Mouse (Mus musculus) gastrocnemius, adult 2 months (tissue): ENCODE measurements around the gene Adcy9. TPM values are rescaled to one million over a fixed set of nuclear protein-coding genes. Genes with fewer than 3 reads are reported as not detected.
"Not testable (repeated sequence)": the region's sequence is repeated elsewhere in the genome, so short reads cannot be mapped to it uniquely, and the experiment has no call there.

Experiments
- DNase-seq: peaks from one replicate; pipeline ENCODE4 v3.0.0; 2022
- H3K27ac ChIP-seq: fragments of 200-600 bp; 2 replicates; pipeline ENCODE4 v1.8.1; 2022; ENCODE audit warnings: mild to moderate bottlenecking
- H3K4me3 ChIP-seq: fragments of 200-600 bp; 2 replicates; pipeline ENCODE4 v1.8.1; 2022; ENCODE audit warnings: mild to moderate bottlenecking, moderate library complexity
- CTCF ChIP-seq: fragments of 200-600 bp; IDR thresholded peaks from 2 replicates; pipeline ENCODE4 v1.8.1; 2022; ENCODE audit warnings: antibody characterized with exemption, mild to moderate bottlenecking, moderate library complexity
- intact Hi-C: fragments of 180-260 bp; cut with DNase I; formaldehyde crosslinking; loops from one replicate; pipeline ENCODE4 v1.15.1; 2025
- total RNA-seq, 2 experiments: library from RNA; stranded (reverse); gene quantifications; 2 replicates each; pipeline ENCODE4 v1.2.3; 2021

The Adcy9 gene
- total RNA-seq, 2 experiments from 2014 or later = 33.2 to 52.2 TPM

DNA sequence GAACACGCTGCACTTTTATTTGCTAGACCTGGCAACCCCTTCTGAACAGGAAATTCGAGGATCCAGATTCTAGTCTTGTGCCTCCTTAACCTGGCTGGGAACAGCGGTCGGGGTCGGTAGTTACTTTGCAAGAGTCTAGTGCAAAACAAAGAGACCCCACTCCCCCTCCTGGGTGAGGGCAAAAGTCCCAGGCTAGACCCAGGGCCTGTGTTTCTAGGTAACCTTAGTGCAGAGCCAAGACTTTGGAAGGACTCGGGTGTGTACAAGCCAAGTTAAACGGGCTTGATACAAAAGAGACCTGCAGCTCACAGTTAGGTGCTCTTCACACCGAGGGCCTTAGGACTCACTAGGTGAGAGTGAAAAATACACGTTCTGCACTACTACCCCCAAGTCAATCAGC lies 152.8 kb downstream of the Adcy9 start:
- no peak for TF ChIP-seq CTCF
- Histone ChIP-seq H3K4me3 (peak overlapping the region; percentile 77), H3K27ac (peak overlapping the region; percentile 65)
- intact Hi-C loops = loop anchor here (5.0 kb wide), 1 partner anchor 50 kb away; no protein-coding TSS in a partner anchor
- DNase-seq = no peak

DNA sequence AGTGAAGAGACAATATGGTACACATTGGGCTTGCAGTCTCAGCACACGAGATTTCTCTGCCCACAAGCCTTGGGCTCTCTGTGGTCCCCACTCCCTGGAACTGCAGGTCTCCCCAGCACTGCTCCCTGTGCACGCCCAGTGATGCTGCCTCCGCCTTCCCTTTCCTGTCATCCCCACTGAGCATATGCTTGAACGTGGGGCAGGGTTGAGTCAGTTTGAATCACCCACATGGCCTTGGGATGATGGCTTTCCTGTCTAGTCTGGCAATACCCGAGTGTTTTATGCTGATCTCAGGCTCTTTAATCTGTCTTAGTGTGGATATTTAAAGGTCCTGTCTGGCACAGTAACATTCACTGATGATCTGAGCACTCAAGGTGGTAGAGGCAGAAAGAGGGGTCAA lies 154.9 kb downstream of the Adcy9 start:
- DNase-seq = no peak
- no peak overlapping the region for H3K4me3 ChIP-seq
- intact Hi-C loops = loop anchor here (5.0 kb wide), 1 partner anchor 48 kb away; no protein-coding TSS in a partner anchor
- no peak for TF ChIP-seq CTCF
- no peak overlapping the region for H3K27ac ChIP-seq

DNA sequence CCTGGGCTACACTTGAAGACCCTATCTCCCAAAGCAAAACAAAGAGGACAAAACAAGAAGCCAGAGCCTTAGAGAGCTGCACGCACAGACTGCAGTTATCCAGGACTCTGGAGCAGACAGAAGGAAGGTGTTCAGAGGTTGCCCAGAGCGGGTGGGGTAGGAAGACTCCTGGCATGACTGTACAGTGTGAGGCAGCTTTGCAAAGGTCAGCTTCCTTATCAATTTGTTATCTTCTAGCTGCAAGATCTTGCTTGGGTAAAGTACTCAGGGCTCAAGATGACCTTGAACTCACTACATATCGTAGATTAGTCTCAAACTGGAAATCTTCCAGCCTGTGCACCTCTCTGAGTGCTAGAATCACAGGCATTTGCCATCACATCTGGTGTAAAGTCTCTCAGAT lies 156.8 kb downstream of the Adcy9 start:
- no peak overlapping the region for H3K27ac ChIP-seq
- TF ChIP-seq CTCF = no peak
- no peak overlapping the region for H3K4me3 ChIP-seq
- intact Hi-C loops = no loop called here
- DNase-seq = no peak

DNA sequence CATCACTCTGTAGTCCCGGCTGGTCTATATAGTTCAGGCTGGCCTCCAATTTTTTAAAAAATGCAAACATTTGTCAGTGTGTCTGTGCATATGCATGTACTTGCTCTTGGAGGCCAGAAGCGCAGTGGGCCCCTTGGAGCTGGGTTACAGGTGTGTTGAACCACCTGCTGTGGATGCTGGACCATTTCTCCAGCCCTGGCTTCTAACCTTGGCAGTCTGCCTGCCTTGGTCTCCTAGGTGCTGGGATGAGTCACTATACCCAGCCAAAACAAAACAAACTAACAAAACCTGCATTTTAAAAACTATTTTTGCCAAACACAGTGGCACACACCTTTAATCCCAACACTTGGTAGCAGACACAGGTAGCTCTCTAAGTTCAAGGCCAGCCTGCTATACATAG lies 162.8 kb downstream of the Adcy9 start:
- DNase-seq = no peak
- no peak overlapping the region for H3K4me3 ChIP-seq
- H3K27ac ChIP-seq = no peak overlapping the region
- no peak for TF ChIP-seq CTCF
- intact Hi-C loops = no loop called here

DNA sequence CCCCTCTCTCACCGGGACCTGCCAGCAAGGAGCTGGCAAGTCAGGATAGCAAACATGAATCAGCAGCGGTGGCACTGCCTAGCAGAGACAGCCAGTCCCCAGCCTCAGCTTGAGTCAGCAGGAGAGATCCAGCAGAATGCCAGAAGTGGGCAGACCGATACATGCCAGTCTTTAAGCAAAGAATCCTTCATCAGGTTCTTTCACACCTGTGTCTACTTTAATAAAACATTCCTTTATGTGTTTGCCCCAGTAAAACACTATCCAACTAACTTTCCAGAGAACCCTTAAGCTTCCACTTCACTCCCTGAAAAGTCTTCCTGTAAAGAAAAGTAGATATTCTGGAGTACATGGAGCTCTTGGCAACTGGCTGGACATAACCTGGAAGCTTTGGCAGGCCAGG lies 171.5 kb downstream of the Adcy9 start:
- Histone ChIP-seq H3K4me3 (no peak overlapping the region), H3K27ac (no peak overlapping the region)
- DNase-seq = no peak
- no peak for TF ChIP-seq CTCF
- intact Hi-C loops = no loop called here

DNA sequence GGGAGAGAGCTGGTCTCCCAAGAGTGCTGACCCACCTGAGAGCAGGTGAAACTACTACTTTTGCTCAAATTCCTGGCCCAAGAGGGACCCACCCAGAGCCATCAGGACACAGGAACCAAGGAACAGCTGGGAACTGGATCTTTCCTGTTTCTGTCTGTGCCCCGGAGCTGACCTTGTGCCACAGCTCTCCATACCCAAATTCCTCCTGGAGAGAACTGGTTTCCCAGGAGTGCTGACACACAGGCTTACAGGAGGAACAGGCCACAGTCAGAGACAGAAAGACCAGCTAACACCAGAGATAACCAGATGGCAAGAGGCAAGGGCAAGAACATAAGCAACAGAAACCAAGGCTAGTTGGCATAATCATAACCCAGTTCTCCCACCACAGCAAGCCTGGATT lies 175.1 kb downstream of the Adcy9 start:
- H3K27ac ChIP-seq, H3K4me3 ChIP-seq, DNase-seq, intact Hi-C loops: not testable (repeated sequence)

Other genes with a start within 250 kb of the Adcy9 start
- gene Crebbp, start 206.5 kb downstream of the Adcy9 start, total RNA-seq = 10 to 100 TPM; 40.5 to 41.6 TPM
- 1,000 to 10,000 TPM; 1,026 to 1,225 TPM for gene Srl, start 121.3 kb upstream of the Adcy9 start, total RNA-seq
- 1 to 10 TPM; 3.0 to 5.1 TPM for gene Tfap4, start 139.4 kb upstream of the Adcy9 start, total RNA-seq
- gene Glis2, start 174.2 kb upstream of the Adcy9 start, total RNA-seq = 1 to 10 TPM; 5.2 to 6.9 TPM
- gene Pam16, start 204.5 kb upstream of the Adcy9 start, total RNA-seq = 100 to 1,000 TPM in 1 of 2 experiments, 10 to 100 TPM in 1; 97.4 to 112 TPM
- gene Vasn, start 219.4 kb upstream of the Adcy9 start, total RNA-seq = 1 to 10 TPM; 4.8 to 6.0 TPM
- 100 to 1,000 TPM in 1 of 2 experiments, 10 to 100 TPM in 1; 86.4 to 110 TPM for gene Dnaja3, start 219.5 kb upstream of the Adcy9 start, total RNA-seq